Mouse (Mus musculus) kidney, postnatal 4 days (tissue): ENCODE data around the gene Zfp992.
"Not testable (repeated sequence)": the region's sequence is repeated elsewhere in the genome, so short reads cannot be mapped to it uniquely, and the experiment has no call there.

ENCODE experiments used
- DNase-seq, 2 experiments: peaks; one replicate each; pipeline ENCODE4 v3.0.0; 2021; ENCODE audit warnings: mixed read lengths in 2 of 2

The Zfp992 gene

GRCm38 (mm10) chr4:146448950-146449349, at the start of gene Zfp992:
Gene Zfp992 (plus strand): TSS chr4:146449023.
- DNase-seq, result not testable (repeated sequence)

DNA sequence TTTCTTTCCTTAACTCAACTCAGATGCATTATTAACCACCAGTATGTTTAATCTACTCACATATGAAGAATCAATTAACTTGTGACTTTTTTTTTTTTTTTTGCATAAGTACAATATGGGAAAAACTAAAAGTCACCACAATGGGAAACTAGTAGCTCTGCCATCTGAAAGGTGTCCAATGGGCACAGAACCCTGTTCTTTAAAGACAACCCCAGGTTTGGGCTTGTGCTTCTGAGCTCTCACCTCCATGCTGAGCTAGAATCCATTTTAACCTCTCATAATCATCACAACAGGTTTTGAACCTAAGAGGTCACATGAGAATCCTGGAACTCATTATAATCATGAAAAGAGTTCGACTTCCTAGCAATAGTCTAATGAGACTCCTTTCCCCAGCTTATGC, 19.4 kb upstream of the Zfp992 start:
- DNase-seq, result not testable (repeated sequence)

DNA sequence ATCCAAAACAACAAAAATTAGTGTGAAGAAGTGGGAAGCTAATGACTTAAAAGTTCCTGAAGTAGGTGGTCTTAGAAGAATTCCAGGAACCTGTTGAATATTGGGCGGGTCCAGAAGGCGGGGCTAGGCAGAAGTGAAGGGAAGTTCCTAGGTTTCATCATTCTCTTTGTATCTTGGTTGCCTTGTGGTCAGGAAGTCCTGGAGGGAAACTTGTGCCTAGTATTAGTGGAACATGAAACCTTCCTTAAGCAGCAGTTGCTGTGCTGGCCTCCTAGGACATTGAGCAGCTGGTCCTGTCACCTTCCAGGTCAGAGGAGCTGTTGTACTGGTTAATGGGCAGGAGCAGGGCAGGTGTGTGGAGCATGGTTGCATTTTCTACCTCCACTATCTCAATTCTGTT, 17.9 kb upstream of the Zfp992 start:
- DNase-seq, result not testable (repeated sequence)

DNA sequence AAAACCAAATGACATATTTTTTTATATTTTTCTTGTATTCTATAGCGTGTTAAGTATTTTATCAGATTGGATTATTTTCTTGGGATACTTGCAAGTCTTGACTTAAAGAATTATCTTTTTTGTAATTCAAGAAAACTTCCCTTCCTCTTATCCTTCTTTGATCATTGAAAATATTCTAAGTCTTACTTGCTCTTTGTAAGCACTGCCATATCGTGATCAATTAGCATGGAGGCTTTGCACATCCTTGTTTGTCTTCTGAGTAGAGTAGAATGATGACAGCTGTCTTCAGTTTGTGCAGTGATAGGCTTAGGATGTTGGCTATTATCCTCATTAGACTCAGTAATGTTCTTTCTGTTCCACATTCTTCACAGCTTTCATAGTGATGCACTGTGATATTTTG, 13.3 kb upstream of the Zfp992 start:
- not testable (repeated sequence) for DNase-seq

- DNase-seq, result not testable (repeated sequence)
Observed at GRCm38 (mm10) chr4:146437256-146437655, 11.6 kb upstream of the Zfp992 start.

DNA sequence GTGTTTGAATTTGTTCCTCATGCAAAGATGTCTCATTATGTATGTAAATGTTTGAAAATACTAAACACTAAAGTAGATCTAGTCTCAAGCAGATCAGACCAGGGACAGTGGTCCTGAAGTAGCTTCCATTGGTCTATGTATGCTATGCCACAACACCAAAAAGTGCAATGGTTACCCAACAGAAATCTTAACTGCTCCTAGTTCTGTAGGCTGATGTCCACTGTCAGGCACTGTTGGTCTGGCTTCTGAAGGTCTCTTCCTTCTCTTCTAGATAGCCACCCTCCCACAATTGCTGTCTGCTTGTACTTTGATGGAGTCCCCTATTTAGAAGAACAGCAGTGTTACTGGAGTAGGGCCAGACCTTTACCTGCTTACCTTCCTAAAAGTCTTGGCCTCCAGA, 4.5 kb upstream of the Zfp992 start:
- not testable (repeated sequence) for DNase-seq

GRCm38 (mm10) chr4:146445121-146445520, 3.7 kb upstream of the Zfp992 start:
- not testable (repeated sequence) for DNase-seq

DNA sequence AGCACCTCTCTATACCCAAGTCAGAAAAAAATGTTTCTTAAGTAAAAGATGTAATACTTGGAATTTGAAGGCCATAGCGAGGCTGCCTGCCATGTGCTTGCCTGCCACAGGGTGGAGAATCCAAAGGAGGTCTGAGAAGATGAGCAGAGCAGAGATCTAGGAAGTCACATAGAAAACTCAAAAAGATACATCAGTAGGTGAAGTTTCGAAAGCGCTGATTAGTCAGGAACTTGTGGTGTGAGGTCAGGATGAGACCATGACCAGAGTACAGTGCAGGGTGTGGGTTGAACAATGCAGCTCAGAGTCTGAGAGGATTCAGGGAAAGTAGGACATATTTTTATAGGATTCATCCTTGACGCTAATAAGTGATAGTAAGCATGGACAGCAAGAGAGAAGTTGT, 2.7 kb upstream of the Zfp992 start:
- not testable (repeated sequence) for DNase-seq

- not testable (repeated sequence) for DNase-seq
Observed at GRCm38 (mm10) chr4:146447016-146447415, 1.8 kb upstream of the Zfp992 start.

DNA sequence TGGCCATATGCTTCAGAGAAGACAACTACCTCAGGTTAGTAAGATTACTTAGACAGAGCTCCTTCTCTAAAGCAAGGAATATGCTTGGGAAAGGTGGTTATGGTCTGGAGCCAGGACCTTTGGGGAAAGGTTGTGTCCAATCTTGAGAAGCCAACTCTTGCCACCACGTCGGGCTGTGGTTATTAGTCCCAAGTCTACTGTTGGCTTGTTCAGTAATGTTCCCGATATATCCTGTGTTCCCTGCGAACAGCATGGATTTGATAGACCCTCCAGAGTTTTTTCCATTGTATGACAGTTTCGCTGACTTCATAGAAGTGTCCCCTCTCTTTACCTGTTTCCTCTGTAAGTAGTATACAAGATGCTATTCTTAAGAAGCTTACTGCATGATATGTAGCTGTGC, 888 bp downstream of the Zfp992 start:
- not testable (repeated sequence) for DNase-seq

GRCm38 (mm10) chr4:146452576-146452975, 3.8 kb downstream of the Zfp992 start:
- not testable (repeated sequence) for DNase-seq

- DNase-seq, result not testable (repeated sequence)
Observed at GRCm38 (mm10) chr4:146454170-146454569, 5.3 kb downstream of the Zfp992 start.

DNA sequence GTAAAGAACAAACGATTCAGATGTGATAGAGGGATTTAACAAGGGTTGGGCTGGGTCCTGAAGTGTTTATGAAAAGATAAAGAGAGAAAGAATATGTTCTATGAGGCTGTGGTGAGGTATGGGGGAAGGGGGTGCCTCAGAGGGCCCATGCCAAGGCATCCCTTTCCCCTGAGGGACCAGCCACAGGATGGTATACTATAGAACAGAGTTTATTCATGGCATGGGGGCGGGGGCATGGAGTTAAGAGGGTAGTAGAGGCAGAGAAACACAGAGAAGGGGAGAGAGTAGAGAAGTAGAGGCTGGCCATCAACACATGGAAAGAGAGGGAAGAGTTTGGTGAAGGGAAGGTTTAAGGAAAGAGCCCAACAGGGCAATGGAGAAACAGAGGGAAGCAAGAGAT, 6.1 kb downstream of the Zfp992 start:
- DNase-seq, result no peak

DNA sequence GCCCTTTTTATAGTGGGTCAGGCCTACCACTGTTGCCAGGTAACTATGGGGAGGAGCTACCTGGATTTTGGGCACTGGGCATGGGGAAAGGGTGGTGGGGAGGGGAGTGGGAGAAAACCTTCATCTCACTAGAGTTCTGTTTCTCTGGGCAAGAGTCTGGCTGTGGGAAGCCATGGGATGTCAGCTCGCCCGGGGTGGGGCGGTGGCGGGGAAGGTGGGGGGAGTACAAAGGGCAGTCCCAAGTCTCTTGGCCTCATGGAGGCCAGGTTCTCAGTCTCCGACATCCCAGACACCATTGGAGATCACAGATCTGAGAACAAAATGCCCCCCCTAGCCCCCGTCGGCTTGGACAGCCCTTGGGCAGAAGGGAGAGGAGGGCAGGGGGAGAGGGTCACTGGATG, 6.5 kb downstream of the Zfp992 start:
- no peak for DNase-seq

- DNase-seq, result no peak
Observed at GRCm38 (mm10) chr4:146456061-146456726, 7.4 kb downstream of the Zfp992 start.

DNA sequence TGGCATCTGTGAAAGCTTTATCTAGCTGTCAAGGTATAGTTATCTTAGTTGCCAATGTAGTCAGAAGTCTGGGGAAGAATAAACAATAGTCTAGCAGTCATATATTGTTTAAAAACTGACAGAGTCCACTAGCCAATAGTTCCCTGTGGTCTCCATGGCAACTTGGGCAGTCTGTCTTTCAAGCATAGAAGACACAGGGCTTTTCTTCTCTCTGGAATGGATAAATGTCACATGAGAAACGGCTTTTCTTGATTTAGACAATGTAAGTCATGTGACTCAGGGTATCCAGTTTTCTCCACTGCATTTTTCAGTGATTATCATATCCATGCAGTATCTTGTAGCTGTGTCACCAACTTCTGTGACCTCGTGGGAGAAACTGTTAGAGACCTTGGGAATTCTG, 8.3 kb downstream of the Zfp992 start:
- no peak for DNase-seq

DNA sequence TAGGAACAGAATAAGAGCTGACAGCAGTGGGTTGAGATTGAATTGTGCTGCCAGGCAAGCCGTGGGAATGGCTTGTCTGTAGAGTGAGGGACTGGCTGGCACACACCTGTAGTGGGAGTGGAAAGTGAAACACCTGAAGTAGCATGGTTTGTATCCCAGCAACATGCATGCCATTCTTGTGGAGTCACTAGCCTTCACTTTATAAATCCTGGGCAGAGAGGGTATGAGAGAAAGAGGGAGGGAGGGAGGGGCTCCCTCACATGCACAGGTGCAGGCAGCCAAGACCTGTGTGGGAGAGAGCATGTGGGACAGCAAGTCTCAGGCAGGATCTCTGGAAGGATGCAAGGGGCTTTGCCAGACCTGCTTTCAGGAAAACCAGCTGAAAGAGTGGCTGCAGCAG, 8.9 kb downstream of the Zfp992 start:
- no peak for DNase-seq

DNA sequence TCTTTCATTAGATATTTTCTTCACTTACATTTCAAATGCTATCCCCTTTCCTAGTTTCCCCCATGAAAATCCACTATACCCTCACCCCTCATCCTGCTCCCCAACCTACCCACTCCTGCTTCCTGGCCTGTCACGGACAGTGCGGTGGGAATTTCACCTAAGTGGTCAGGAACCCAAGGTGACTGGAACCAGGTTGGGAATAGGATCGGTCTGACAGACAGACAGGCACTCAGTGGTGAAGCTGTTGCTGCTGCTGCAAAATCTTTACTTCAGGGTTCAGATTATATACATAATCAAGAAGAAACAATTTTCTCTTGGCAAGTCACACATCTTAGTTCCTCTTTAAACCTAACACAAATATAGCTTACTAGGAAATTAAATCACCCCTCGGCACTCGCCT, 11.0 kb downstream of the Zfp992 start:
- not testable (repeated sequence) for DNase-seq

DNA sequence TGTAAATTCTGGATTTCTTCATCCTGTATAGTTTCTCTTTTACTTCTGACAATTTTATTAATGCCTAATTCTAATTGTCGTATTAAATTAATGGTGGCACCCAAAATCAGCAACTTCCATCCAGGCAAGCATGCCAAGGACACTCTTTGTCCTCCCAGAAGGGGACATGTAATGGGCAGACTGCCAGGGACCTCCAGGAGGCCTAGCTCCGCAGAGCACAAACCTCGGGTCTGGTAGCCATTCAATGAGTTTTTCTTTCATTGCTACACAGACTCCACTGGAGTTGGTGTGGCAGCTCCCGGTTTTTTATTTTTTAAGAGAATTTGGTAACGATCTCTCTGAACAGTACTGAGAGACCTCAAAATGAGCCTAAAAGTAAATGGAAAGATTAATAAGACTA, 11.9 kb downstream of the Zfp992 start:
- DNase-seq, result not testable (repeated sequence)

DNA sequence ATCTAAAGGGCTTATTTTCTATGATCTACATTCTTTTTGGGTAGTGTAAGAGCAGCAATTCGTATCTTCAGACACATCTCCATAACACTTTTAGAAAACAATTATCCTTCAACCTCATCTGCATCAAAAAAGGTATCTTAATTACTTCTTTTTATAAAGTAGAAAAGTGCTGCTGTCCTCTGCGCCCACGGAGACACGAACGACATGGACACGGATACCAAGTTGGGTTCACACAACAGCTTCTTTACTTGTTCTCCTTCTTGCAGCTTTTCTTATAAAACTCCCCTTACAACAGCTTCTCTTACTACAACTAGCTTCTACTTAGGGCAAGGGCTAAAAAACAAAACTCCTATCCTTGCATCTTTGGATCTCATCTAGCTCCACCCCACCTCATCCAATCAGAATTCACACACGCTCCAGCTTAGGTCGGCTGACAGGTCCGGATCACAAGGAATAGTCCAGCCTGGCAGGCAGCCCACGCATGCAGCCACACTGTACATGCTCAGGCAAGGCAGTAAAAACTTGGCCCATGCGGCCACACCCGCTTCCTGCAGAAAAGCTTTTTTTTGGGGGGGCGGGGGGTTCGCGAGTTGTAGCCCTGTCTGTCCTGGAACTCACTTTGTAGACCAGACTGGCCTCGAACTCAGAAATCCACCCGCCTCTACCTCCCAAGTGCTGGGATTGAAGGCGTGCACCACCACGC, 15.0 kb downstream of the Zfp992 start:
- not testable (repeated sequence) for DNase-seq

DNA sequence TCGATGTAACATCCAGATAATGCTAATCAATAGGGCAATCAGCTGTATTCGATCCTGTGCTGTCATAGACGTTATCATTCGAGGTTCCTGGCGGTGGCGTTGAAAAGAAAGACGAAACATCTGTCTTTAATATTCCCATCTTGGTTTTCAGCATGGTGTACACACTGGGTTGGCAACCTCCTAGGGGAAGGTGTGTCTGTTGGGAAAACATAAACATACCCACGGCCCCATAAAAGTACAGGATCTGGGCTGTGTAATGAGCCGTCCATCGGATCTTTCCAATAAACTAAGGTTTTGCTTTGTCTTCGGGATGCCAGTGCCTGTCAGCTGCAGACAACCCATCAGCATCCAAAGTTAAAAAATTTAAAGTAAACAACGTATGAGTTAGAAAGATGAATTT, 21.2 kb downstream of the Zfp992 start:
- DNase-seq, result not testable (repeated sequence)

DNA sequence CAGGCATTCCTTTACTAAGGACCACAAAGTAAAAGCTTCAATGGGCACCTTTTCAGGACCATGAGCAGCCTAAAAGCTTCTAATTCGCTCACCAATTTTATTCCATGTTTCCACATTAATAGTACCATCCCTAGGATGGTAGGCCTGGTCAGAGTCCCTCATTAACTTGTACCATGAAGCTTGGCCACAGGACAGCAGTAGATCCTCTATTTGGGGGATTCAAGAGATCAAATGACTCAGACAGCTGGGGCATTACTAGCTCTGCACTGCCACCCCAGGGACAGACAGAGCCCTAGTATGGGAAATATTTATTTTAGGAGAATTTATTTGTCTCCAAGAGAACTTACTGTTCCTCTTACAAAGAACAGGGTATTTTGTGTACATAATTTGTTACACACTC, 25.4 kb downstream of the Zfp992 start:
- DNase-seq, result not testable (repeated sequence)

GRCm38 (mm10) chr4:146474716-146475676, 26.2 kb downstream of the Zfp992 start:
- DNase-seq, result not testable (repeated sequence)
